ENCODE assay signal across 15 mouse cellular contexts in the genomic region with DNA sequence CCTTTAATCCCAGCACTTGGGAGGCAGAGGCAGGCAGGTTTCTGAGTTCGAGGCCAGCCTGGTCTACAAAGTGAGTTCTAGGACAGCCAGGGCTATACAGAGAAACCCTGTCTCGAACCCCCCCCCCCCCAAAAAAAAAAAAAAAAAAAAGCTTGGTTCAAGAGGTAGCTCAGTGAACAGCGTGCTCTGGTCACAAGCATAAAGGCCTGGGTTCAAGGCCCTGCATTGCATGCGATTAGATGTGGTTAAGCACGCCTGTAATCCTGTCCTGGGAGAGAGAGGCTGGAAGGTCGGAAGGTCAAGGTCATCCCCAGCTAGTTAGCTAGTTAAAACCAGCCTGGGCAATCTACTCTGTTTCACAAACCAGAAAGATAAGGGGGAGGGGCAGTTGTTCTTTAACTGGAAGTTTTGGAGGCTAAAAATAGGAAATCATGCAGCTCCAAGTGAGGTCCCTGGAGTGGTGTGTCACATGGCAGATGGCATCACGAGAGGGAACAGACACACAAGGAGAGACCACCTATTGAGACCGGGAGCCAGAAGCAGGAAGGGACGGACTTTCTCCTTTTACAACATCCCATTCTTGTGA. TPM values are rescaled to one million over a fixed set of nuclear protein-coding genes. Genes with fewer than 3 reads are reported as not detected.
A peak's percentile ranks its signal among the peaks of the same experiment; 100 is the strongest.
DNase-seq lines count a peak whose midpoint lies in the region; ATAC-seq lines count a peak whose summit lies in the region.
"Had no signal": no experiment of that assay in that cellular context is flagged by ENCODE, and none has a peak within 500 bp of the region (broad histone marks: within the 10 kb centered on the region; RNA-seq: fewer than 3 reads in every experiment).

No protein-coding gene starts in this region.

- H3K9me3 ChIP-seq in heart, embryonic 16.5 days (replicated peaks; ENCODE audit: control insufficient read depth, low read length), result no peaks in the 10 kb centered on the region
- H3K9me3 ChIP-seq in midbrain, embryonic 11.5 days (ENCODE audit: control insufficient read depth, low read length), result no peaks in the 10 kb centered on the region
- no peaks in the 10 kb centered on the region for H3K9me3 ChIP-seq in midbrain, embryonic 13.5 days
- H3K9me3 ChIP-seq: lung, embryonic 15.5 days had no signal

- no peak overlapping the region for H3K4me3 ChIP-seq in heart, embryonic 16.5 days (ENCODE audit: low read length)
- no peak overlapping the region for H3K4me3 ChIP-seq in midbrain, embryonic 11.5 days (ENCODE audit: low read depth, low read length)
- no peak overlapping the region for H3K4me3 ChIP-seq in midbrain, embryonic 13.5 days (replicated peaks)
- H3K4me3 ChIP-seq: lung, embryonic 15.5 days had no signal

- 0 out of 2 replicates have a peak overlapping the region, but pooled peaks have one; percentile 8 for H3K4me2 ChIP-seq in heart, embryonic 16.5 days (ENCODE audit: low read depth, low read length)
- no peak overlapping the region for H3K4me2 ChIP-seq in midbrain, embryonic 11.5 days
- H3K4me2 ChIP-seq in midbrain, embryonic 13.5 days (replicated peaks), result no peak overlapping the region
- H3K4me2 ChIP-seq: lung, embryonic 15.5 days had no signal

- no peaks in the 10 kb centered on the region for H3K36me3 ChIP-seq in heart, embryonic 16.5 days (ENCODE audit: control insufficient read depth, insufficient read depth)
- no peaks in the 10 kb centered on the region for H3K36me3 ChIP-seq in midbrain, embryonic 11.5 days (ENCODE audit: control insufficient read depth, insufficient read depth, low read length)
- H3K36me3 ChIP-seq in midbrain, embryonic 13.5 days, result no peaks in the 10 kb centered on the region
- H3K36me3 ChIP-seq: lung, embryonic 15.5 days had no signal

- intact Hi-C loops in heart, postnatal 10 days (cut with DNase I), result no loop called here

- 0 out of 2 replicates have a peak overlapping the region, but pooled peaks have one; percentile 12 for H3K9ac ChIP-seq in heart, embryonic 16.5 days (ENCODE audit: low read length)
- no peak overlapping the region for H3K9ac ChIP-seq in midbrain, embryonic 11.5 days (ENCODE audit: low read length)
- no peak overlapping the region for H3K9ac ChIP-seq in midbrain, embryonic 13.5 days (replicated peaks)
- H3K9ac ChIP-seq: forebrain, postnatal 0 days; lung, embryonic 15.5 days had no signal

- H3K27me3 ChIP-seq in heart, embryonic 16.5 days (ENCODE audit: control insufficient read depth, insufficient read depth, low read length), result no peaks in the 10 kb centered on the region
- H3K27me3 ChIP-seq in midbrain, embryonic 11.5 days (ENCODE audit: control insufficient read depth, insufficient read depth, low read length), result no peaks in the 10 kb centered on the region
- H3K27me3 ChIP-seq in midbrain, embryonic 13.5 days, result no peaks in the 10 kb centered on the region

- peaks cover 16% of the 10 kb centered on the region for H3K4me1 ChIP-seq in heart, embryonic 16.5 days (ENCODE audit: control insufficient read depth, insufficient read depth, low read length)
- H3K4me1 ChIP-seq in midbrain, embryonic 11.5 days (ENCODE audit: control insufficient read depth, insufficient read depth, low read length), result peaks cover 14% of the 10 kb centered on the region
- peaks cover 10% of the 10 kb centered on the region for H3K4me1 ChIP-seq in midbrain, embryonic 13.5 days (replicated peaks)

- 66% methylated on average over 9 of the region's 9 CpGs for WGBS in heart, embryonic 16.5 days
- WGBS in midbrain, embryonic 11.5 days, result 79% methylated on average over 9 of the region's 9 CpGs
- 76% methylated on average over 9 of the region's 9 CpGs for WGBS in midbrain, embryonic 13.5 days

- no peak for DNase-seq in heart, postnatal 10 days
- no peak for DNase-seq in midbrain, embryonic 11.5 days (ENCODE audit: low spot score, missing footprints)
- DNase-seq in liver, result peak; percentile 16
- peak; percentile 24 for DNase-seq in yolk sac, embryonic 10.5 days (ENCODE audit: low spot score)
- DNase-seq in lung, postnatal 36 days, result no peak
- DNase-seq: adrenal gland, postnatal 36 days; cerebellum, postnatal 36 days; forebrain, postnatal 0 days; gastrocnemius, postnatal 36 days; layer of hippocampus, adult 9-11 months; spleen, adult 18-20 months had no signal

- H3K27ac ChIP-seq in heart, embryonic 16.5 days (ENCODE audit: low read length), result peak overlapping the region; percentile 16; the same call in 1 of the 2 replicates
- H3K27ac ChIP-seq in midbrain, embryonic 11.5 days (ENCODE audit: low read depth, low read length), result no peak overlapping the region
- H3K27ac ChIP-seq in midbrain, embryonic 13.5 days, result no peak overlapping the region
- H3K27ac ChIP-seq: lung, embryonic 15.5 days had no signal

- no peak; the same call in 1 of the 2 replicates for ATAC-seq in heart, embryonic 16.5 days (replicated peaks; ENCODE audit: extremely low read depth, insufficient read depth, low FRiP score)
- ATAC-seq in midbrain, embryonic 11.5 days (ENCODE audit: low FRiP score), result 0 out of 2 replicates have a peak, but pooled peaks have one; percentile 20
- ATAC-seq in midbrain, embryonic 13.5 days, result no peak
- ATAC-seq: forebrain, postnatal 0 days; intestine, embryonic 16.5 days had no signal

RNA-seq across cellular contexts. Expression of a gene that starts 7.4 kb away (rescaled TPM):
- 370 and 406 TPM in 2 replicates for polyA plus RNA-seq in heart, embryonic 16.5 days (2015; fragmentation: Nextera tagmentation; extraction: Ambion mirVana)
- total RNA-seq in heart, postnatal 10 days (2021), result 100 to 1,000 TPM; 115 to 117 TPM
- 1,158 and 1,201 TPM in 2 replicates for polyA plus RNA-seq in midbrain, embryonic 11.5 days (2014; fragmentation: Nextera tagmentation; extraction: Ambion mirVana)
- 703 and 728 TPM in 2 replicates for polyA plus RNA-seq in midbrain, embryonic 13.5 days (2015; fragmentation: Nextera tagmentation; extraction: Ambion mirVana)

Comparison
In these comparisons a context has a peak if more than half of its experiments do, and no peak if none do; other contexts are left out.
1. DNase-seq: peak in liver (single experiment) and yolk sac, embryonic 10.5 days (single experiment); none in heart, postnatal 10 days (0 of 2), midbrain, embryonic 11.5 days (single experiment) and lung, postnatal 36 days (single experiment).